Mouse (Mus musculus) olfactory bulb, adult 2 months (tissue): Measurements from ENCODE around the gene Tbl2.

Experiments used
- CTCF ChIP-seq: fragments of 200-500 bp; IDR thresholded peaks from 2 replicates; pipeline ENCODE4 v1.5.1; 2012; ENCODE audit warnings: low read depth, mild to moderate bottlenecking, low read length, moderate library complexity; ENCODE audit not compliant: insufficient read depth
- POLR2A ChIP-seq: fragments of 200-500 bp; IDR thresholded peaks from 2 replicates; pipeline ENCODE4 v1.6.1; 2012; ENCODE audit warnings: mild to moderate bottlenecking, low read depth, low read length, moderate library complexity; ENCODE audit not compliant: insufficient read depth

GRCm38 (mm10) chr5:135133736-135134405, 15.6 kb upstream of the Tbl2 start:
- no peak for TF ChIP-seq CTCF
- no peak for TF ChIP-seq POLR2A
